Mouse (Mus musculus) layer of hippocampus, postnatal 14 days (tissue): ENCODE measurements at regions not wholly inside any gene's neighbourhood (a gene's known extent, or its start where the extent isn't known, plus 50 kb on each side); places are given as distances from the start of the nearest gene placed in this dataset.

Experiments used
- DNase-seq, 2 experiments: peaks; one replicate each; pipeline ENCODE4 v3.0.0; 2021 to 2022; ENCODE audit warnings: low spot score in 2 of 2, mixed read lengths in 1 of 2

- no peak for DNase-seq
Measured at GRCm38 (mm10) chr3:50761766-50762165, 318.4 kb upstream of the Slc7a11 start.

DNA sequence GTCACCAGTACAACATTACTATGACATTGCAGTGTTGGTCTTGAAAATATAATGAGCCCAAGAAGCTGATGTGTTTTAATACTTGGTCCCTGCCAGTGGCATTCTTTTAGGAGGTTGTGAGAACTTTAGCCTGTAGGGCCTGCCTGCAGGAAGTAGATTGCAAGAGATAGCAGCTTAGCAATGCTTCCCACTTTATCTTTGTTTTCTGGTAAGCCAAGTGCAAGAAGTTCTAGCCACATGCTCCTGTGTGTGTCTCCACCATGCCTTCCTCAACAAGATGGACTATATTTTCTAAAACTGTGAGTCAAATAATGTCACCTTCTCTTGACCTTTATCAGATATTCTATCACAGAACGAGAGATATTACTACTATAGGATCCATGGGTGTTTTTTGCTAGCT, 314.7 kb upstream of the Slc7a11 start:
- DNase-seq, result no peak

DNA sequence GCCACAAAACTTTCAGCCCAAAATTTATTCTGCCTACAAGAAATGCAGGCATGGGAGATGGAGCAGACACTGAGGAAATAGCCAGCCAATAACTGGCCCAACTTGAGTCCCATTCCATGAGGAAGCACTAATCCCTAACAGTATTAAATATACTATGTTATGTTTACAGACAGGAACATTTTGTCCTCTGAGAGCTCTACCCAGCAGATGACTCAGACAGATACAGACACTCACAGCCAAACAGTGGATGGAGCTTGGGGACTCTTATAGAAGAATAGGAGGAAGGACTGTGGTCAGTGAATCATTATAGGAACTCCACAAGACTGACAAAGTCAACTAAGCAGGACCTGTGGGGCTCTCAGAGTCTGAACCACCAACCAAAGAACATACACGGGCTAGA, 293.8 kb upstream of the Slc7a11 start:
- no peak for DNase-seq

DNA sequence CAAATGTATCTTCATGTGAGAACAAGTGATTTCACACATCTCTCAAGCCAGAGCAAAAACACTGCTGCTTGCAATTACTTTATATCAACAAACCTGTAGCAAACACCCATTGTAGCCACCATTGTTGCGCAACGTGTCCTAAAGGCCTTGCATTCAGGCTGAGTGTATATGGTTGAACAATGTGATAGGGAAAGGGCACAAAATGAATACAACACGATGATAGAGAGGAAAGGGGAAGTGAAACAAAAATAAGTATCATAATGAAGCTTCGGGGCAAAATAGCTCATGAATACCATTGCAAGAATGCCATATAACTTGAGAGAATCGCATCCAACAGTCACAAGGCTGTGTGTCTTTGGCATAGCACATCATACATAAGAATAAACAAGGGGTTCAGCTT, 275.6 kb upstream of the Slc7a11 start:
- no peak for DNase-seq

DNA sequence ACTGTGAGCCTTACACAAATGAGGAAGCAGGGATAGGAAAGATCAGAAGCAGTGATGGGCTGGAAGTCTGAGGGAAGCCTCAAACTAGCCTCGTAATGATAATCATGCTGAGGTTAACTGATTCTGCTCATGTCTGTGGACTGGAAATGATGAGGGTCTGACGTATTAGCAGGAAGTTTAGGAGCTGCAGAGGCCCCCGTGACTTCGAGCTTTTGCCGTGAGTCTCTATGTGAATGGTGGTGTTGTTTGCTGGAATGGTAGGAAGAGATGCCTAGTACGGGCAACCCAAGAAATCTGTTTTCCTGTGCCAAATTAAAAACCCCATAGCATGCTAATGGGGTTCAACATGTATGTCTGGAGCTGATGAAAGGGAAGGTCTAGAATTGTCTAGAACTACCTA, 270.0 kb upstream of the Slc7a11 start:
- DNase-seq, result no peak

DNA sequence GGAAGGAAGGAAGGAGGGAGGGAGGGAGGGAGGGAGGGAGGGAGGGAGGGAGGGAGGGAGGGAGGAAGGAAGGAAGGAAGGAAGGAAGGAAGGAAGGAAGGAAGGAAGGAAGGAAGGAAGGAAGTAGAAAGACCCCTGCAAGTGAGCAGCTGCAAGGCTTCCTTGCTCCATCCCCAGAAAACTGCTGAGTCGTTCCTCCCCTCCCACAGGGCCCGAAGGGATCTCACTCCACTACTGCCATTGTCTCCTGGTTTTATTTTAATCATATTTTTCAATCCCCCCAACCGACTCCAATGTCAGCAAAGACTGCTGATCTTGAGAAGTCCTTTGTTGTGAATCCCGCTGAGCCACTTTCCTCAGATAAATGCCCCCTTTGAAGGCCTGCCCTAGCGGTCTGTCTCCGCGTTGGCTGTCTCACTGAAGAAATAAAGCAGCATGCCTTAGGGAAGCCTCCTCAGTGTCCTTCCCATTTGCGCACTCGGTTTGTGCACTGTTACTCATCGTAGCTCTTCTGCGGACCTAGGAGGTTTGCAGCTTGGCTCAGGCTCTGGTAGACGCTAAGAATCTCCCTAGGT, 266.1 kb upstream of the Slc7a11 start:
- no peak for DNase-seq

- DNase-seq, result no peak
Measured at GRCm38 (mm10) chr3:50706707-50707106, 263.3 kb upstream of the Slc7a11 start.

GRCm38 (mm10) chr3:50694904-50695680, 251.7 kb upstream of the Slc7a11 start:
- no peak for DNase-seq

- peak in 1 of 2 experiments; percentile 28 for DNase-seq
Measured at GRCm38 (mm10) chr3:50694497-50694896, 251.1 kb upstream of the Slc7a11 start.

GRCm38 (mm10) chr3:50692306-50692705, 248.9 kb upstream of the Slc7a11 start:
- no peak for DNase-seq

GRCm38 (mm10) chr3:50690750-50691149, 247.3 kb upstream of the Slc7a11 start:
- DNase-seq, result no peak

DNA sequence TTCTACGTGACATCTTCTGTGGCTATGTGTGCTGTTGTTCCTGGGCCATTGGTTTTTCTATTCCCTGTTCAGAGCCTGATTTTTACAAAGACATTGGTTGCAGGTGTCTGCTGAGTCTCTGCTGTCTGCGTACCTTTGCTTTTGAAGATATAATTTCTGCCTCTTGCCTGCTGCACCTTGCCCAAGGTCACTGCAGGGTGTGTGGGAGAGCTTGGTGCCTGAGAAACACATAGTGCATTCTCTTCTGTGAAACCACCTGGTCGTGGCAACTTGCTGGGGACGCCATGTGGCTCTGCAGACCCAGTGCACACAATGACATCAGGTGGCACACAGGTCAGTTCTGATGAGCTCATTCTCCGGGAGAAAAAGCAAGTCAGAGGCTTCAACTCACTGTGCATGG, 246.0 kb upstream of the Slc7a11 start:
- DNase-seq, result no peak

- no peak for DNase-seq
Measured at GRCm38 (mm10) chr3:50687755-50688154, 244.3 kb upstream of the Slc7a11 start.

DNA sequence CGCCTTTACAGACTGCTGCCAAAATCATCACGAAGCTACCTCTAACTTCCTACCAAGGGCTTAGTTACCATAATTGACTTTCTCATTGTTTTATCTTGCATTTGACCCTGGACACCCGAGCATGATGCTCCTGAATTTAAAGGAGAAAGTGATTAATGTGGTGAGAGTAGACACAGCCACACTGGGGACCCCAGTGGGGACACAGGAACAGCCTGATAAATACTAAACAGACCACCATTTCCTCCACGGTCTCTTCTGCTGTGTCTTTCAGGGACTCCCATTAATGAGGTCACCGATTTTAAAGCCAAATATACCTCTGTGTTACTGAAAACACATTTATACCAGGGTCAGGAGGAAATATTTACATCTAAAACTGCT, 235.2 kb upstream of the Slc7a11 start:
- no peak for DNase-seq

- DNase-seq, result peak in 1 of 2 experiments; percentile 19
Measured at GRCm38 (mm10) chr3:50677953-50678610, 234.7 kb upstream of the Slc7a11 start.

DNA sequence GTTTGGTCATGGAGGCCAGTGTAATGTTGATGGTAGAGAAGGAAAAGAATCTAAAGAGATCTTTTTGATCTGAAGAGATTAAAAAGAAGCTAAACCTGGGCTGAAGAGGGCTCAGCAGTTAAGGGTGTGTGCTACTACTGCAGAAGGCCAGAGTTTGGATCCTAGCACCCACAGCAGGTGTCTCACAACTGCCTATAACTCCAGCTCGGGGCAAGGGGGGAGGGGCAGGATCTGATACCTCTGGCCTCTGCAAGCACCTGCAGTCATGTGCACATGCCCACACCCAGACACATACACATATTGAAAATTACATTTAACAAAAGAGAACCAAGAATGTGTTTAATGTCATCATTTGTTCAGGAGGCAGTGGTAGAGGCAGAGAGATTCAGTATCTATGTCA, 232.4 kb upstream of the Slc7a11 start:
- no peak for DNase-seq

DNA sequence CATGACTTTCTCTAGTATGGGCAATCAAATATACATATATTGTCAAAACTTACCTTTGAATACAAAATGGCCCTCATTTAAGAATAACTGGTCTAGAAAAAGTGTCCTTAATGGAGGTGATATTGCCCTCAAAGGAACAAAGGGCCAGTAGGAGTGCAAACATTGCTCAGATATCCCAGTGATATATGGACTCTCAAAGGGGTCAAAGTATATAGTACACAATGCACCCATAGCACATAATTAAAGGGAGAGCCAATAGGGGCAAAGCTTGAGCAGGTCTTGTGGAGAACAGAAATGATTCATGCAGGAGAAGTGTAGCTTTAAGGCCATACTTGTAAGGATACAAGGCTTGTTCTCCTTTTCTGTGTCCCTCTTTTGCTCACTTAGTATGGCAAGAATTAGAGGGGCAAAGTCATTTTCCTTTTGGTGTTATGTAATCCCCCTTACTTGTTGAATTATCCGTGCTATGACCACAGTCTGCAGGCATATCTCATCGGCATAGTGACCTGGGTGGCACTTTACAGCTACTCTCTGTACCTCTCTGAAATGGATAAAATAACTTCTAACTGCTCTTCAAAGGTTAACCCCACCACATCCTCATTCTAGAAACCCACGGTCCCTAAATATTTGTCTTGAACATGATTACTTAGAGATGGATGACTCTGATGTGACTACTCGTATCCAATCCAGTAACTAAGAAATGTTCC, 231.6 kb upstream of the Slc7a11 start:
- DNase-seq, result no peak

- DNase-seq, result peak in 1 of 2 experiments; percentile 20
Measured at GRCm38 (mm10) chr3:50665316-50665715, 221.9 kb upstream of the Slc7a11 start.

- DNase-seq, result no peak
Measured at GRCm38 (mm10) chr3:50660966-50661365, 217.6 kb upstream of the Slc7a11 start.

GRCm38 (mm10) chr3:50660566-50660965, 217.2 kb upstream of the Slc7a11 start:
- no peak for DNase-seq

GRCm38 (mm10) chr3:50657890-50658289, 214.5 kb upstream of the Slc7a11 start:
- no peak for DNase-seq

- no peak for DNase-seq
Measured at GRCm38 (mm10) chr3:50654441-50654840, 211.0 kb upstream of the Slc7a11 start.
